Mouse (Mus musculus): ENCODE measurements at regions not wholly inside any gene's neighbourhood (a gene's known extent, or its start where the extent isn't known, plus 50 kb on each side); places are given as distances from the start of the nearest gene placed in this dataset.
"Not testable (repeated sequence)": the region's sequence is repeated elsewhere in the genome, so short reads cannot be mapped to it uniquely, and the experiment has no call there.

DNA sequence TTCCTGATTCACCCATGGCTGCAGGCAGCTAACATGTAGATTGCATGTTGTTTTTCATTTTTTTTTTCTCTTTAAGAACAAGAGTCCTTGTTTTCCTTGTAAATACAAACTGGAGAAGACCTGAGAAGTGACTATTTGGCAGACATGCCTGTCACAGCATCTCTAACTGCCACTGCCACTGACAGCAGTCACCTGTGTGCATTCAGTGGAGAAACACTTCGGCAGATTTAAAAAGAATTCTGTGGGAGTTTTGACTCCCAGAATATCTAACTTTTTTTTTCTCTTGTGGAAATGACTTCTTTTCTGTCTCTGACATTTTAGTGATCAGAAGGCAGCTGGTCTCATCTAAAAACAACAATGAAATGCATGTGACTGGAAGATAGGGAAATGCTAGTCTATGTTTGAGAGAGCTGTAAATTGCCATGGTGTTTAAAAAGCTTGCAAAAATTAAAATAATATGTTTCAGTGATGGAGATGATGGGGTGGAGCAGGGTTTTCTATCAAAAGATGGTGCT is 526.0 kb upstream of the Agtr1b start:
- no peak for DNase-seq (ENCODE audit: extremely low spot score, low spot score)

DNA sequence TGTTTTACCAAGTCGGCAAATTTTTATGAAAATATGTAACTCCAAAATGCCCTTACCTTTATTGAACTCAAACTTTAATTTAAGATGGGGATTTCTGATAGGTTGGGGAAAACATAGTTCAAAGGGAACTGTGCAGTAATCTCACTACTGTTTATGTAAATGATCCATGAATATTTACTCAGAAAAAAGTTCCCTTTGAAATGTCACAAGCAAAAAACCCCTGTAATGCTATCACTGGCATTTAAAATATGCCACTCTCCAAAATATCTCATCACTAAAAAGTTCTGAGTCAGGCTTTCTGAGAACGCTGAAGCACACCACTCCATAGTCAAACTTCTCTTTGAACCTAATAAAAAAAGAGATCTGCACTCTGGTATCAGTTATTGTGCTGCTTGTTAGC is 497.3 kb upstream of the Agtr1b start:
- no peak for DNase-seq (ENCODE audit: extremely low spot score, low spot score)

DNA sequence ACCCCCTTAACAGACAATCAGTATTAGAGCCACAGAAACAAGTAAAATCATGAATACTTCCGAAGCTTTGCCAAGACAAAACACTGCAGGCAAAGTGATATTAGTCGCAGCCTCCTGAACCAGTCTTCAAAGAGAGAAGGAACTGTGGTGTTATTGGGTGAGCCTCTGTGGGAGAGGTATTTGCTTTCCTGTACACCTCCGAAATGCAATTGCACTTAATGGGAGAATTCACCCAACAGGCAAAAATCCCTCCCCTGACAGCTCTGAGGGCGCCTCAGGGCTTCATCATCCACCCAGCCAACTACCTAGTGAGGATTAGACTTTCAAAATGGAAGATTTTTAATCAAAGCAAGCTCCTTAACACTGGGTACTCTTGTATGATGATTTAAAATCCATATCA is 464.1 kb upstream of the Agtr1b start:
- no peak for DNase-seq (ENCODE audit: extremely low spot score, low spot score)

DNA sequence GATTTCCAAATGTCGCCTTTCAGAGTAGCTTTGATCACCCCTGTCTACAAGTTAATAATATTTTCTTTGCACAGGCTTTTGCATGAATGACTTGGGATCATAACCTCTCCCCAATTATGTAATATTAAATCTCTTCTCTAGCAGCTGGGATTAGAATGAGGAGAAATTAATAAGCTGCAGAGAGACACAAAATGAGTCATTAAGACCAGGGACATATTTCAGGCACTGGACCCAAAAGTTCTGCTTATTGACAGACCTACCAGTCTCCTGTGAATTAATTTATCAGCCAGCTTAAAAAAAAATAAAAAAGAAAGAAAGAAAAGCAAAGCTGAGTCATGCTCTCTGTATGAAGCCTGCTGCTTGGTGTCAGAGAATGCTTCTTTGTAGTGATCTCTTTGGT is 462.4 kb upstream of the Agtr1b start:
- no peak for DNase-seq (ENCODE audit: extremely low spot score, low spot score)

DNA sequence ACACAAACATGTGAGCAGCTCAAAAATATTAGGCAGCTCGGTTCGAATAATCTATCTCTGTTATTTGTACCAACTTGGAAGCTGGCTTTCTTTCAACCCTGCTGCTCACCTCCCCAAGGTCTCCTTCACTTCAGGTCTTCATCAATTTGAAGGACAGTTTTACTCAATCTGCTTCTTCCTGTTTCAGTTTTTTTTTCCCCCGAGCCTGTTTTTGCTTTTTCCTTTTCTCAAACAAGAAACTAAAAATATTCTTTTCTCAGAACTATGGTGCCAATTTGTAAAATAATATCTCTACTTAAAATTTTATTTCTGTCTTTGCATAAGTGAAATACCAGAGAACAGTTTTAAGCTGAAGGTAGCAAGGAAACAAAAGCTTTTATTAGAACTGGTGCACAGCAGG is 461.8 kb upstream of the Agtr1b start:
- no peak for DNase-seq (ENCODE audit: extremely low spot score, low spot score)

DNA sequence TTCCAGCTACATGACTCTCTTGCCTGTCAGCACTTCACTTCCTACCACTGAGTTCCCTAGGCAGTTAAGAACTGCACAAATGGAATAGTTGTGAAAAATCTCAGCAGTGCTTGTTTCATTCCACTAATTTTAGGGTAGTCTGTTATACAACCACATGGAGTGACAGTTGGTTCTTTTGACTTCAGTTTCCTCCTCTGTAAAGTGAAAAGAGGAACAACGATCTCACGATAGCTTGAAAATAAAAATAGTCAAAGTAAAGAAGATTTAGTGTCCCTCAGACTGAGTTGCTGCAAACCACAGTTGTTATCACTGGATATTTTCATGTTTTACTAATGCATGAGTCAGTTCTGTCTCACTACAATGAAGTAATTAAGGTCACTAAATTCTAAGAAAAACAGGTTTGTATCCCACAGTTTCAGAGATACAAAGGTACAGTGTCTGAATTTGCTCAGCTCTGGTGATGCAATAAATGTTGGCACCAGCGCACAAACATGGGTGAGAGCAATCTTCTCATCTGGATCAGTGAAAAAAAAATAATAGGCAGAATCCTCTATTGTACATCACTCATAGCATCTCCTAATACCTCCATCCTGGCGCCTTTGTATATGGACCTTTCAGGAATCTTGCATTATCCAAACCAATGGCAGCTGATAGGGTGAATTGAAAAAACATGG is 458.8 kb upstream of the Agtr1b start:
- DNase-seq (ENCODE audit: extremely low spot score, low spot score) = no peak

DNA sequence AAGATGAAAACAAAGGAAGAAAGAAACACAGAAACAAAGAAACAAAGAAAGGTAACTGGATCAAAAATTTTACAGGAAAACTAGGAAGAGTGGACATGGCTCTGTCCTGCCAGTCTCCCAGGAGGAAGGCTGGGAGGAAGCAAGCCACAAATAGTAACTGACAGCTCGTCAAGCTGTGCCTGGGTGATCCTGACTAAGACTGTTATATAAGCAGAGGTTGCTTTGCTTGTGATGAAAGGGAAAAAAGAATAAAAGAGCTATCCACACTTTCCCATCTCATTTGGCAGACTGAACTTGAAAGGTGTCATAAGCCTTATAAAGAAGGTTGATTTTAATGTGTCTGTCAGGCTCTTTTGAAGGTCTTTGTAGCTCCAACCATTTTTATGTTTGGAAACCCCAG is 455.2 kb upstream of the Agtr1b start:
- no peak for DNase-seq (ENCODE audit: extremely low spot score, low spot score)

DNA sequence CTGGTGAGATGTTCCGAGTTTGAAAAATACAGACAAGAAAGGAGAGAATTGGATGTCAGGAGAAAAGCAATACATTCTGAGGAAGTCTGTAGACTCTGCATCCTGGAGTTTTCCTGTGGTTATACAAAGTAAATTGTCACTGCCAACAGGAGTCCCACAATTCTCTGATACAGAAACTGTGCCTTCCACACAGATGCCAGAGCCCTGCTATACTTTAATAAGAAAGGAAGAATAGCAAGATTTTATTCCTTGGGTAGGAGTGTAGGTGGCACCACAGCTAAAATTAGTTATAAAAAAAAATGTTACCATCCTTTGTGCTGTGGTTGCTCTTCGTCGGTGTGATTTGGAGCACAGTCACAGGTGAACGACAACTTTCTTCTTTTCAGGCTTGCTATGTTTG is 454.7 kb upstream of the Agtr1b start:
- no peak for DNase-seq (ENCODE audit: extremely low spot score, low spot score)

DNA sequence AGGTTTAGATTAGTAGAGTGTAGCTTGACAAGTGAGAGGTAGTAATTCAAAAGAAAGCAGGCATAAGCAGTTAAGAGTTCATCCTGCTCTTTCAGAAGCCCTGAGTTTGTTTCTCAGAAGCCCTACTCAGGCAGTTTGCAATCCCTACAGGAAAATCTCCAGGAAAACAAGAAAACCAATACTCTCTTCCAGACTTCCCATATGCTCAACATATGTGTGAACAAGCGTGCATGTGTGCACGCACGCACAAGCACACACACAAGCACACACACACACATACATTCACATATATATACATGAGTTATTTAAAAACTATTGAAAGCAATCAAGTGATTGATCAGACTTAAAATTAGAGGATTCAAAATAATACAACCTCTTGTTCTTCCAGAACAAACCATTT is 453.1 kb upstream of the Agtr1b start:
- DNase-seq (ENCODE audit: extremely low spot score, low spot score) = no peak

DNA sequence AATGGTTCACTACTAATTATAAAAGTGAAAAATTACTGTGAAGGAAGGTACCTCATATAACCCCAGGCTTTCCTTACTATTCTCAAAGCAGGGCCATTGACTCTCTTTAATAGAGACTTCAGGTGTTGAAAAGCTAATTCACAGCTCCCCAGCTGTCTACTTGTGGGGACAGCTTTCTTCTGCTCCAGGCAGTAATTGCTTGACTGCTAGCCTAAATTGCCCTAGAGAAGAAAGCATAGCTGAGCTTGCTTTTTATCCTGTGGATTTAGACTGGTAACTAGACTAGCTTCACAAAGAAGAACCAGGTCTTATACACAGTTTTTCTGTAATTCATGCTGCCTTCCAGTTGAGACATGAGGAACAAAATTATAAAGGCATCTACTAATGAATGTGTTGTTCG is 452.6 kb upstream of the Agtr1b start:
- no peak for DNase-seq (ENCODE audit: extremely low spot score, low spot score)

DNA sequence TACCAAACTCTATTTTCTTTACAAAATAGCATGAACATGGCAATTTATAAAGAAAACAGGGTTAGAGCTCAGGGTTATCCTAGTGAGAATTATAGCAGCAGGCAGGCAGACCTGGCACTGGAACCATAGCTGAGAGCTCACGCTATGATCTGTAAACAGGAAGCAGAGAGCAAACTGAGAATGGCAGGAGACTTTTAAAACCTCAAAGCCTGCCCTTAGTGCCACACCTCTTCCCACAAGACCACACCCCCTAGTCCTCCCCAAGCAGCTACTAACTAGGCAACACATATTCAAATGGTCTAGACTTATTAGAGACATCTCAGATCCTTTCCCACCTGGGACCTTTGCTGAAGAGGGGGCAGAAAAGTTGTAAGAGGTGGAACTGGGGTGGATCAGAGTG is 449.6 kb upstream of the Agtr1b start:
- no peak for DNase-seq (ENCODE audit: extremely low spot score, low spot score)

DNA sequence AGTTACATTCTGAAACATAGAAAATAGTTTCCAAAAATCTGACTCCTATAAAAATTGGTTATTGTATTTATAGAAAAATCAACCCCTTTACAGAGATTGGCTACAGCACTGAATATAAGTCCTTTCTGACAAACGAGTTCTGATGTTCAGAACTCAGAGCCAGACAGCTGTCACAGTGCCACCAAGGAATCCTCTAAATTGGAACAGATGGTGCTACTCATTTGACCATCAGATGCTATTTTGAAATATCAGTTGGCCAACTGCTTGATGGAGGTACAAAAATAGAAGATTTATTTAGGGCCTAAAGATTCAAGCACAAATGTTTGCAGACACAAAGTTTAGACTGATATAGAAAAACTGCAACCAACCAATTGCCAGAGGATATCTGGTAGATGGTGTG is 427.3 kb upstream of the Agtr1b start:
- DNase-seq (ENCODE audit: extremely low spot score, low spot score) = no peak

DNA sequence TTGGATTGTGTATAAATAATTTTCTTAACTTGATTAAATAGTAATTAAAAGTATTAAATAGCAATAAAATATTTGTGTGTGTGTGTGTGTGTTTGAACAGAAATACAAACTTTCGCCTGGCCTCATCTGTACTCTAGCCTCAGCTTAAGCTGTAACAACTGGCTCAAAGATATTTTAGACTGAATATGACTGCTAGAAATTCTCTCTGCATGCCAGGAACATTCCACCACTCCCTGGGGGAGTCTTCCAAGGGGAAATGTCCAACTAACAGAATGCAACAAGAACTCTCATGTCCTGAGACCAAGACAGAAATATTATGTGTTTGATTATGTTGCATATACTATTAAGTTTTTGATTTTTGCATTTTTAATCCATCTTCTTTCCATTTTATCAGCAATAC is 425.5 kb upstream of the Agtr1b start:
- DNase-seq (ENCODE audit: extremely low spot score, low spot score) = no peak

DNA sequence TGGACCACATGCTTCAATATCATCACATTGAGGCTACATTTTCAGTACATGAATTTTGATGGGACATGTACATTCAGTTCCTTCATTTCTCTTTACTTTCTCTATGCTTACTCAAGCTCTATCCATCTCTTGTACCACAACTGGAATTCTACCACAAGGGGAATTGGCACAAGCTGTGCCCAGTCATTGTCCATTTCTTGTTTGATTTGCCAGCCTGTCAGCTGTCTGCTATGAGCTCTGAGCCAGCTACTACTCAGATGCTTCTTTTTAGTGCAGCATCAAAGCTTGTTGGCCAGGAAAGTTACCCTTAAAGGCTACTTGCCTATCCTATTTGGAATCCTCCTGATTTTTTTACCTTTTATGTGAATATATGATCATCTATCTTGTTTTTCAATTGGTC is 410.9 kb upstream of the Agtr1b start:
- no peak for DNase-seq (ENCODE audit: extremely low spot score, low spot score)

DNA sequence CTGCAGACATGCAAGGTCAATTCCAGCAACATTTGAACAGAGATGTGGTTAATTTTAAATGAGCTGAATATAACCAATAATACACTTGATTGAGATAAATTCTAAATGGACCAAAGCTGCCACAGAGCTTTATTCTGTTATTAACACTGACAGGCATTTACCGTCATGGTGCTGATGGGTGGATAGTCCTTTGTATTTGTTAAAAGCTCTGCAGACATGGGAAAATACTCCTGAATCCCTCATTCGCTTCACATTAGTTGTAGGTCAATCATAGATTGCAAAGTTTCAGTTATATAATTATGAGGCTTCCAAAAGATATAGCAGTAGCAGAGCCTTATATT is 410.0 kb upstream of the Agtr1b start:
- DNase-seq (ENCODE audit: extremely low spot score, low spot score) = no peak

DNA sequence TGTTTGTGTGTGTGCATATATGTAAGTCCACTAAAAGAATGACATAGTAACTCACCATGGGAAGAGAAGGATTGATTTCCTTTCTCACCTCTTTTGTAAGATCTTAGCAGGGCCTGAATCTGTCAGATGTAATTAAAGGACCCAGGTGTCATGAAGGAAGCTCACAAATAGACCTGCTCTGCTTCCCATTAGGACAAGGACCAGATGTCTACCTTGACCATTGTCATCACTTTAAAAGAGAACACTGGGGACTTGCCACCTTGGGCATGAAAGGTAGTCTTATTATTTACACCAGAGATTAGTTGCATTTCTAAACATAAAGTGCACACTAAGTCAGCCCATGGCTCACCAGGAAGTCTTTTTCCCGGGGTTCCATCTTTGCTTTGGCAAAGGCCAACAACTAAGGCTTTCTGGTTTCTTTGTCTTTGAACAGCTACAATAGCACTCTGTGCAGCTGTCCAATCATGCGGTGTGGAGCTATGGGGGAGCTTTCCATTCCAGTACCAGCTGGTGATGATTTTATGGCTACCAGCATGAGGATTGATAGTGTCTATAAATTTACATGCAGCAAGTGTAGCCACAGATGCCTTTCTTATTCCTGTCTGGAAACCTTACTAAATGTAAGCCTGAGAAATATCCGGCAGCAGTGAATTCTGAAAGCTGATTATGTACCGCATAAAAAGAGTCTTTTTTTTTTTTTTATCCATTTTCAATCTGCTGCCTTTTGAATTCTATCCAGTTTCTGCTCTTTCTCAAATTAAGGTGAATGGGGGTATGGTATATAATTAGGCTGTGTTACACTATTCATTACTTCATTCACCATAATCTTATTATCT is 409.4 kb upstream of the Agtr1b start:
- no peak for DNase-seq (ENCODE audit: extremely low spot score, low spot score)

DNA sequence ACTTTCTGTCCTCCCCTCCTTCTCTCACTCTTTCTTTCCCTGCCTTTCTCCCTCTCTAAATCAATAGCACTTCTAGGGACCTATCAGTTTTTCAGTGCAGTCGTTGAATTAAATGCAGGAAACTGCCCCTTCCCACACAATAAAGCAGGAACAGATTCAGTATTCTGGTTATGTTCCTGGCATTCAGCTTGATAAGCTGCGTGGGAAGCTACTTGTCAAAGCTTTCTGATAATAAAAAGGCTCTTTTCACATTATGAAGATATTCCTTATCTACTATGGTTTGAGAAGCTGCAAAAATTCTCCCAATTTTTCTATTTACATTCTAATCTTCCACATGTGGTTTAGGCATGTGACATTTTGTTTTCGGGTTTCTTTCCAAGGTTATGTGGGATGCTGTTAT is 367.3 kb upstream of the Agtr1b start:
- DNase-seq (ENCODE audit: extremely low spot score, low spot score) = no peak

DNA sequence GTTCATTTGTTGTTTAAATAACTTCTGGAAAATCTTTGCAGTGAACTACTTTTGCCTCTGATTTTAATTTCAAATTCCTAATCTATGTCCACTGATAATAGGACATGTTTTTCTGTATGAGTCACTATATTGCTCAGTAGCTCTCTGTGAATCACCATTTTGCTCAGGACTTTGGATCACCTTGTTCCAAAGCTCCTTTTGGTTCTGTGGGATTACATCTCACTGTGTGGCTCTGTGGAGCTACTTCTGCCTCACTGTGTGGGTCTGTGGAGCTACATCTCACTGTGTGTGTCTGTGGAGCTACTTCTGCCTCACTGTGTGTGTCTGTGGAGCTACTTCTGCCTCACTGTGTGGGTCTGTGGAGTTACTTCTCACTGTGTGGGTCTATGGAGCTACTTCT is 365.0 kb upstream of the Agtr1b start:
- DNase-seq (ENCODE audit: extremely low spot score, low spot score) = no peak

DNA sequence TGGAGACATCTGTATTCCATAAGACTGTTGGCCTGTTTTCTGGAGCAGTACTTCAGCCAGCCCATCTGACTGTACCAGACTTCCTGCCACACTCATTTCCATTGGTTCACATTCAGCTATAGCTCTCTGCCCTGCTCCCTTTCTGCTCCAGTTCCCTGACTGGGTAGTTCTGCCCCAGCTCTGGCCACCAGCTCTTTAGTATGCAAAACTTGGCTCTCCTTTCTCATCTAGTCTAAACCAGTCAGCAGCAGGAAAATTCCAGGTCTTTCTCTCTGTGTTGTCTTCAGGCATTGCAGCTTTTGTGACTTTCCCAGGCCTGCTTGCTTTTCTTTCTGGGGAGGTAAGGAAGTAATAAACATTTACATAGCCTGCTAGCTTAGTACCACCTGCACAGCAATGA is 363.5 kb upstream of the Agtr1b start:
- no peak for DNase-seq (ENCODE audit: extremely low spot score, low spot score)

DNA sequence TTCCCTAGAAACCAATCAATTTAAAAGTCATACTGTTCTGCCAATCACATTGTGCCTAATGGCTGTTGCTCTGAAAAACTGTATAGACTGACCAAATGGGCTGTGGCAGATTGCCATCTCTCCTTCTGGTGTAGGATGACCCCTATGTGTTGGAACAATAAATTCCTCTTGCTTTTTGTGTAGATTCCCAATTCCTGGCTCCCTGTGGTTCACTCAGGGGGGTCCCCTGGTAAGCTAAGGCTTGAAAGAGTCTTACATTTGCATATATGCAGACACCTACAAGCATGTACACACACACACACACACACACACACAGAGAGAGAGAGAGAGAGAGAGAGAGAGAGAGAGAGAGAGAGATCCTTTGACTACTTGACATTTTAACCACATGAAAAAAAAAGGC is 362.8 kb upstream of the Agtr1b start:
- DNase-seq (ENCODE audit: extremely low spot score, low spot score) = not testable (repeated sequence)

DNA sequence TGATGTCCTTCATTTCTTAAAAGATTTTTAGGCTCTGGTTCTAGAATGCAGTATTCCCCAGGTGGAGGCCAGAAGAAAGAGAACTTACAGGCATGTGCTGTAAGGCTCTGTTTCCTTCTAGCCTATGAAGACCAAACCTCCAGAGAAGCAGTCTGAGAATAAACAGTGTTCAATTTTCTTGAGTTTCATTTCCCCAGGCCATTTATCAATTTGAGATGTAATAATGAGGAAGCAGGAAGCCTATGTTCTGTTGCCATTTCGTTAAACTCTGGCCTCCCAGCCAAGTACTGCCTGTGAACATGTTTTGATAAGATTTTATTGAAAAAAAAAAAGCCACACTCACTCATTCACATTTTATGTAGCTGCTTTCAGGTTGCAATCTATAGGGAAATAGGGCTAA is 347.7 kb upstream of the Agtr1b start:
- DNase-seq (ENCODE audit: extremely low spot score, low spot score) = no peak

DNA sequence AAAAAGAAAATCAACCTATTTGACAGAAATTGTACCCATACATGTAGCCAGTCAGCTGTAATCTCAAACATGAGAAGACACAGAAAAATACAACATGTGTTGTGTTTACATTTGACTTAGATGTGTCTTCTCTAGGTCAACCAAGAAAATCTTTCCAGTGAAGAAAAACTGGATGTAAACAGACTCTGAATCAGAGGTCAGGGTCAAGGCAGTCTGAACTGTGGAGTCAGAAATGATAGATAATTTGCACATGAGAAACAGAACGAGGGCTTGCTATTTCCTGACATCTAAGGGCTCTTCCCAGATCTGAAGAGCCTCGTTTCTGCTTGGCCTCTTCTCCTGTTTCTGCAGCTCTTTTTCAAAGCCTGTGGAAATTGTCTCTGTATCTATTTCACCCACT is 342.7 kb upstream of the Agtr1b start:
- DNase-seq (ENCODE audit: extremely low spot score, low spot score) = no peak

DNA sequence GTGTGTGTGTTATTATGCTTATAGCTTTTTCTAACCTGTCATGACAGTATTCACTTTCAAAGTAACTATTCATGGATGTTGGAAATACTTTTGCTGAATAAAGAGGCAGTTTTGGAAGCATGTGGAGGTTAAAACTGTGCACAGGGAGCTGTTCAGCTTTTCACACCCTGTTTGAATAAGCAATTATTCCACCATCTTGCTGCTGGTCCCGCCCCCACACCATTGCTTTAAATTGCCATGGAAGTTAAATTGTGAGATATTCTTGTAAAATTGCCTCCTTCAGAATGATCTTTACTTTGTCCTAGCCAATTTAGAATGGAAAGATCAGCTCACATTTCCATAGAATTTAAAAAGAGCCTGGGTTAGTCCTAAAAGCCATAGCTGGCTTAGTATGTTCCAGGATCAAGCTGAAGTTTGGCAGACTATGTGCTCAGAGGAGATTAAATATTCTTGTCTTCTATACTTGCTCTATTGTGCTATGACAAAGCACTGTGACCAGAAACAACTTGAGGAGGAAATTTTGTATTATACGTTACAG is 328.4 kb upstream of the Agtr1b start:
- DNase-seq (ENCODE audit: extremely low spot score, low spot score) = no peak
